Mouse (Mus musculus) neural tube, embryonic 14.5 days (tissue): Measurements from ENCODE around the gene Dennd4c. TPM values are rescaled to one million over a fixed set of nuclear protein-coding genes. Genes with fewer than 3 reads are reported as not detected.
A peak's percentile ranks its signal among the peaks of the same experiment; 100 is the strongest.

Experiments used
- ATAC-seq: fragments of 200-750 bp; cut with Nextera tagmentation; 2 replicates; pipeline ENCODE4 v1.8.0; 2017; ENCODE audit warnings: low read depth, mild to moderate bottlenecking, moderate TSS enrichment, moderate library complexity
- H3K27ac ChIP-seq: fragments of 300-500 bp; sonication (generic); 2 replicates; pipeline ENCODE4 v1.5.1; 2014; ENCODE audit warnings: low read depth, mild to moderate bottlenecking, control low read depth, low read length, moderate library complexity, mixed read lengths
- H3K27me3 ChIP-seq: fragments of 300-500 bp; sonication (generic); 2 replicates; pipeline ENCODE4 v1.6.1; 2014; ENCODE audit warnings: low read length; ENCODE audit not compliant: control insufficient read depth, insufficient read depth
- H3K36me3 ChIP-seq: fragments of 300-500 bp; sonication (generic); 2 replicates; pipeline ENCODE4 v1.6.1; 2014; ENCODE audit warnings: low read length, mixed read lengths; ENCODE audit not compliant: control insufficient read depth, insufficient read depth
- H3K4me1 ChIP-seq: fragments of 300-500 bp; sonication (generic); 2 replicates; pipeline ENCODE4 v1.6.1; 2014; ENCODE audit warnings: low read length; ENCODE audit not compliant: control insufficient read depth, insufficient read depth
- H3K4me2 ChIP-seq: fragments of 300-500 bp; sonication (generic); 2 replicates; pipeline ENCODE4 v1.6.1; 2014; ENCODE audit warnings: mild to moderate bottlenecking, low read depth, low read length, control low read depth
- H3K4me3 ChIP-seq: fragments of 300-500 bp; sonication (generic); 2 replicates; pipeline ENCODE4 v1.5.1; 2014; ENCODE audit warnings: low read depth, low read length, control low read depth, mixed read lengths
- H3K9ac ChIP-seq: fragments of 300-500 bp; sonication (generic); replicated peaks from 2 replicates; pipeline ENCODE4 v1.6.1; 2014; ENCODE audit warnings: low read depth, mild to moderate bottlenecking, control low read depth, low read length, mixed read lengths
- H3K9me3 ChIP-seq: fragments of 300-500 bp; sonication (generic); 2 replicates; pipeline ENCODE4 v1.6.1; 2016; ENCODE audit warnings: low read length; ENCODE audit not compliant: control insufficient read depth
- WGBS: fragments of 180-500 bp; shearing (Covaris S2); extraction: QIAGEN DNeasy Blood & Tissue Kit; methylation state at CpG from one replicate; pipeline ENCODE4 v1.1.7; 2014; 5-methylcytosine and 5-hydroxymethylcytosine counted together
- polyA plus RNA-seq: library from polyadenylated mRNA; unstranded; fragments of >200 nt; fragmentation: Nextera tagmentation; extraction: Ambion mirVana; gene quantifications from 2 replicates; pipeline ENCODE4 v1.2.1, GENCODE M21; 2014

The Dennd4c gene
- polyA plus RNA-seq, 1 experiment from 2014 or later, result 4.3 TPM

- no peak overlapping the region for H3K4me3 ChIP-seq
- no peaks in the 10 kb centered on the region for H3K36me3 ChIP-seq
- ATAC-seq, result no peak
- no peak overlapping the region for H3K9ac ChIP-seq
- no peak overlapping the region for H3K27ac ChIP-seq
- peak overlapping the region; percentile 29; the same call in 1 of the 2 replicates for H3K4me2 ChIP-seq
- H3K9me3 ChIP-seq, result no peaks in the 10 kb centered on the region
- 67% methylated on average over 12 of the region's 12 CpGs for WGBS
- no peaks in the 10 kb centered on the region for H3K4me1 ChIP-seq
- H3K27me3 ChIP-seq, result no peaks in the 10 kb centered on the region
These were observed 137.4 kb downstream of the Dennd4c start for GRCm38 (mm10) chr4:86885790-86886159.

- Histone ChIP-seq H3K4me2 (peak overlapping the region; percentile 29; the same call in 1 of the 2 replicates), H3K9ac (no peak overlapping the region), H3K4me1 (no peaks in the 10 kb centered on the region), H3K36me3 (no peaks in the 10 kb centered on the region), H3K4me3 (no peak overlapping the region), H3K27ac (no peak overlapping the region), H3K9me3 (no peaks in the 10 kb centered on the region), H3K27me3 (no peaks in the 10 kb centered on the region)
- ATAC-seq, result no peak
- 46% methylated on average over 18 of the region's 18 CpGs for WGBS
These were observed 138.0 kb downstream of the Dennd4c start for GRCm38 (mm10) chr4:86886160-86886878.

GRCm38 (mm10) chr4:86887879-86888278 lies 139.5 kb downstream of the Dennd4c start:
- H3K9ac ChIP-seq, result no peak overlapping the region
- no peak overlapping the region for H3K4me2 ChIP-seq
- H3K36me3 ChIP-seq, result no peaks in the 10 kb centered on the region
- ATAC-seq, result no peak
- no peak overlapping the region for H3K4me3 ChIP-seq
- H3K4me1 ChIP-seq, result no peaks in the 10 kb centered on the region
- no peak overlapping the region for H3K27ac ChIP-seq
- 75% methylated on average over 5 of the region's 5 CpGs for WGBS
- no peaks in the 10 kb centered on the region for H3K27me3 ChIP-seq
- no peaks in the 10 kb centered on the region for H3K9me3 ChIP-seq

- Histone ChIP-seq H3K4me1 (no peaks in the 10 kb centered on the region), H3K9me3 (no peaks in the 10 kb centered on the region), H3K9ac (no peak overlapping the region), H3K4me3 (no peak overlapping the region), H3K27me3 (no peaks in the 10 kb centered on the region), H3K27ac (no peak overlapping the region), H3K36me3 (no peaks in the 10 kb centered on the region), H3K4me2 (no peak overlapping the region)
- 84% methylated on average over 7 of the region's 7 CpGs for WGBS
- ATAC-seq, result no peak
These were observed 149.1 kb downstream of the Dennd4c start for GRCm38 (mm10) chr4:86897411-86897810.

- WGBS, result 52% methylated on average over 14 of the region's 14 CpGs
- Histone ChIP-seq H3K4me2 (no peak overlapping the region), H3K4me3 (no peak overlapping the region), H3K4me1 (no peaks in the 10 kb centered on the region), H3K27ac (no peak overlapping the region), H3K27me3 (no peaks in the 10 kb centered on the region), H3K9me3 (no peaks in the 10 kb centered on the region), H3K9ac (no peak overlapping the region), H3K36me3 (no peaks in the 10 kb centered on the region)
- no peak for ATAC-seq
These were observed 150.6 kb downstream of the Dennd4c start for GRCm38 (mm10) chr4:86898791-86899474.

Other genes with a start within 250 kb of the Dennd4c start
- not detected in 2 replicates for gene Saxo1, start 190.2 kb upstream of the Dennd4c start, polyA plus RNA-seq
- 135 and 154 TPM in 2 replicates for gene Rraga, start 172.9 kb upstream of the Dennd4c start, polyA plus RNA-seq
- 6.3 TPM in 2 replicates for gene Haus6, start 136.5 kb upstream of the Dennd4c start, polyA plus RNA-seq
- gene Plin2, start 78.5 kb upstream of the Dennd4c start, polyA plus RNA-seq, result 33.9 and 53.9 TPM in 2 replicates
- 373 and 376 TPM in 2 replicates for gene Rps6, start 108.9 kb downstream of the Dennd4c start, polyA plus RNA-seq
- gene Acer2, start 125.8 kb downstream of the Dennd4c start, polyA plus RNA-seq, result 23.3 and 23.5 TPM in 2 replicates